Mouse (Mus musculus) adrenal gland, postnatal 14 days (tissue): ENCODE data around the gene Spag17. TPM values are rescaled to one million over a fixed set of nuclear protein-coding genes. Genes with fewer than 3 reads are reported as not detected.

Experiments
- DNase-seq: peaks from one replicate; pipeline ENCODE4 v3.0.0; 2021; ENCODE audit warnings: mixed read lengths
- total RNA-seq: library from RNA; stranded (reverse); gene quantifications from 2 replicates; pipeline ENCODE4 v1.2.3, GENCODE M21; 2021

Gene Spag17
- total RNA-seq, 1 experiment from 2014 or later, result not detected

GRCm38 (mm10) chr3:100164991-100165390, 279.8 kb downstream of the Spag17 start:
- no peak for DNase-seq

DNA sequence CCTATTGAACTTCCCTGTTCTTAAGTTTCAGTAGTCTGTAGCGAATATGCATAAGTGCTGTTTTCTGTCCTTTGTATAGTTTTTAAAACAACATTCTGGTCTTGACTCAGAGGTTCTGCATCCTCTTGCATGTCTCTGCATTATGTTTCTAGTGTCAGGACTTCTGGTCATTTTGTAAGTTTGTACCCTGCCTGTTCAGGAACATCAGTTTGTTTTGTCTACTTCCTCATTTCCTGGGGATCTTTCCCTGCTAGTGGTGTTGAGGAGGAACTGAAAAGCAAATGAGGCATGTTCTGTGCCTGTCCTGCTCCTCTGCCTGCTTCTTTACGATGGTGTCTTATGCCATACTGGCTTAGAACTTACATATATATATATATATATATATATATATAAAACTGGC, 290.8 kb downstream of the Spag17 start:
- DNase-seq, result no peak

- DNase-seq, result no peak
These were observed 295.3 kb downstream of the Spag17 start for GRCm38 (mm10) chr3:100180471-100180870.

DNA sequence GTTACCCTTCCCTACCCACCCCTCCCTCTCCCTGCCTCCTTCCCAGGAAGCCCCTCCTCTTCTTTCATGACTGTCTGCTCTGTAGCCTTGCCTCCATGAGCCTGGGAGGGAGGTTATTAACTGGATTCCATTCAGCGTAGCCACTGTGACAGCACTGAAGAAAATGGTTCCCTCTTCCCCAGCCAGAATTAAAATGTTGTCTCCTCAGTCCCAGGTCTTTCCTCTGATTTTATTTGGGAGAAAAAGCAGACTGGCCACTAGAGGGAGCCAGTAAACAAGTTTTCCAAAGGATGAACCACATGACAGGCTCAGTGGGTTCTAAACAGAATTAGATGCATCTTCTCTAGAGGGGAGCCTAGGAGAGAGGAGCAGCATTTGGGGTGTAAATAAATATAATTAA, 304.2 kb downstream of the Spag17 start:
- peak; percentile 76 for DNase-seq

- DNase-seq, result no peak
These were observed 304.7 kb downstream of the Spag17 start for GRCm38 (mm10) chr3:100189861-100190260.
